ENCODE assay signal across 8 mouse cellular contexts in genomic region chrX:95950776-95951175, GRCm38 (mm10). TPM values are rescaled to one million over a fixed set of nuclear protein-coding genes. Genes with fewer than 3 reads are reported as not detected.
DNase-seq lines count a peak whose midpoint lies in the region; ATAC-seq and TF ChIP-seq lines count a peak whose summit lies in the region.
"Had no signal": no experiment of that assay in that cellular context is flagged by ENCODE, and none has a peak within 500 bp of the region (broad histone marks: within the 10 kb centered on the region; RNA-seq: fewer than 3 reads in every experiment).

No protein-coding gene starts in this region.

- no peak overlapping the region for H3K9ac ChIP-seq in intestine, postnatal 0 days (ENCODE audit: low read depth, low read length)
- no peak overlapping the region for H3K9ac ChIP-seq in intestine, embryonic 16.5 days (ENCODE audit: low read depth, low read length)
- H3K9ac ChIP-seq in forebrain, embryonic 16.5 days (replicated peaks; ENCODE audit: low read depth, low read length), result no peak overlapping the region
- H3K9ac ChIP-seq: limb, embryonic 13.5 days had no signal

- no peak for ATAC-seq in intestine, postnatal 0 days
- ATAC-seq in intestine, embryonic 16.5 days, result no peak
- peak; percentile 75 for ATAC-seq in CD4-positive, CD25-positive, alpha-beta regulatory T cell, adult 4 months
- peak; percentile 63 for ATAC-seq in forebrain, embryonic 16.5 days

- H3K4me3 ChIP-seq in intestine, postnatal 0 days (ENCODE audit: low read depth, low read length), result no peak overlapping the region
- no peak overlapping the region for H3K4me3 ChIP-seq in intestine, embryonic 16.5 days (ENCODE audit: low read length)
- H3K4me3 ChIP-seq in forebrain, embryonic 16.5 days (replicated peaks; ENCODE audit: low read length), result no peak overlapping the region
- H3K4me3 ChIP-seq: limb, embryonic 13.5 days had no signal

- DNase-seq in MN1 (ENCODE audit: low spot score), result peak; percentile 17
- DNase-seq in left cerebral cortex, postnatal 4 days, result peak; percentile 33
- DNase-seq in thymus, postnatal 14 days, result peak; percentile 47

- WGBS in intestine, postnatal 0 days, result 51% methylated on average over 3 of the region's 3 CpGs
- 46% methylated on average over 3 of the region's 3 CpGs for WGBS in intestine, embryonic 16.5 days
- WGBS in forebrain, embryonic 16.5 days, result 34% methylated on average over 3 of the region's 3 CpGs

- no peaks in the 10 kb centered on the region; the same call in 1 of the 2 replicates for H3K4me1 ChIP-seq in intestine, postnatal 0 days (replicated peaks; ENCODE audit: control insufficient read depth, insufficient read depth, low read length)
- H3K4me1 ChIP-seq in intestine, embryonic 16.5 days (ENCODE audit: control insufficient read depth, insufficient read depth, low read length), result 0 out of 2 replicates have a peak, but pooled peaks cover 2% of the 10 kb centered on the region
- H3K4me1 ChIP-seq in forebrain, embryonic 16.5 days (replicated peaks; ENCODE audit: control insufficient read depth, insufficient read depth, low read length), result peaks cover 4% of the 10 kb centered on the region
- H3K4me1 ChIP-seq: limb, embryonic 13.5 days had no signal

- no peak overlapping the region for H3K4me2 ChIP-seq in intestine, postnatal 0 days (replicated peaks; ENCODE audit: low read depth)
- no peak overlapping the region for H3K4me2 ChIP-seq in intestine, embryonic 16.5 days (ENCODE audit: low read depth, low read length)
- no peak overlapping the region for H3K4me2 ChIP-seq in forebrain, embryonic 16.5 days (ENCODE audit: low read length)
- H3K4me2 ChIP-seq: limb, embryonic 13.5 days had no signal

- no peaks in the 10 kb centered on the region for H3K9me3 ChIP-seq in intestine, postnatal 0 days (ENCODE audit: control insufficient read depth)
- no peaks in the 10 kb centered on the region for H3K9me3 ChIP-seq in intestine, embryonic 16.5 days (ENCODE audit: control insufficient read depth, low read length)
- no peaks in the 10 kb centered on the region for H3K9me3 ChIP-seq in forebrain, embryonic 16.5 days (ENCODE audit: control insufficient read depth, low read length)
- H3K9me3 ChIP-seq: limb, embryonic 13.5 days had no signal

- H3K36me3 ChIP-seq in intestine, postnatal 0 days (ENCODE audit: control insufficient read depth, insufficient read depth), result 0 out of 2 replicates have a peak, but pooled peaks cover 7% of the 10 kb centered on the region
- H3K36me3 ChIP-seq in intestine, embryonic 16.5 days (ENCODE audit: control insufficient read depth, insufficient read depth, low read length), result no peaks in the 10 kb centered on the region
- no peaks in the 10 kb centered on the region; the same call in 1 of the 2 replicates for H3K36me3 ChIP-seq in forebrain, embryonic 16.5 days (ENCODE audit: control insufficient read depth, insufficient read depth)

- no peak overlapping the region for H3K27ac ChIP-seq in intestine, postnatal 0 days (ENCODE audit: low read depth, low read length)
- H3K27ac ChIP-seq in intestine, embryonic 16.5 days (ENCODE audit: low read length), result no peak overlapping the region
- no peak overlapping the region for H3K27ac ChIP-seq in forebrain, embryonic 16.5 days (ENCODE audit: low read length)
- H3K27ac ChIP-seq: limb, embryonic 13.5 days had no signal

- peak; percentile 69 for TF ChIP-seq CTCF in intestine, postnatal 0 days (IDR thresholded peaks at IDR 0.05; ENCODE audit: low read depth)

- intact Hi-C loops in left cerebral cortex, postnatal 4 days (cut with DNase I), result loop anchor here (10.0 kb wide), 1 partner anchor 236 kb away; the partner anchor contains the start of gene Zc3h12b

- H3K27me3 ChIP-seq in intestine, postnatal 0 days (replicated peaks; ENCODE audit: control insufficient read depth, insufficient read depth, low read length), result no peaks in the 10 kb centered on the region
- H3K27me3 ChIP-seq in intestine, embryonic 16.5 days (replicated peaks; ENCODE audit: control insufficient read depth, insufficient read depth, low read length), result no peaks in the 10 kb centered on the region
- H3K27me3 ChIP-seq in forebrain, embryonic 16.5 days (replicated peaks; ENCODE audit: control insufficient read depth, insufficient read depth, low read length), result no peaks in the 10 kb centered on the region

RNA-seq across cellular contexts. Expression of gene Las1l, which starts 6.0 kb away (rescaled TPM):
- 26.5 and 29.1 TPM in 2 replicates for polyA plus RNA-seq in intestine, postnatal 0 days (2015; fragmentation: Nextera tagmentation; extraction: Ambion mirVana)
- polyA plus RNA-seq in intestine, embryonic 16.5 days (2015; fragmentation: Nextera tagmentation; extraction: Ambion mirVana), result 62.7 and 65.6 TPM in 2 replicates
- polyA plus RNA-seq in CD4-positive, CD25-positive, alpha-beta regulatory T cell, adult 4 months (2017; shearing (Covaris generic)), result 100 to 1,000 TPM in 1 of 2 experiments, 10 to 100 TPM in 1; 57.8 to 125 TPM
- polyA plus RNA-seq in forebrain, embryonic 16.5 days (2015; fragmentation: Nextera tagmentation; extraction: Ambion mirVana), result 81.4 and 104 TPM in 2 replicates
- total RNA-seq in left cerebral cortex, postnatal 4 days (2021), result 10 to 100 TPM; 83.7 to 88.4 TPM

Comparison
In these comparisons a context has a peak if more than half of its experiments do, and no peak if none do; other contexts are left out.
1. ATAC-seq: peak in CD4-positive, CD25-positive, alpha-beta regulatory T cell, adult 4 months (single experiment) and forebrain, embryonic 16.5 days (single experiment); none in intestine, postnatal 0 days (single experiment) and intestine, embryonic 16.5 days (single experiment).
2. Peak in every context shown above with its lines, with median percentiles within 50 percentile points of each other: DNase-seq.